Comparison of ENCODE assay signal across 16 mouse cellular contexts in the genomic region with DNA sequence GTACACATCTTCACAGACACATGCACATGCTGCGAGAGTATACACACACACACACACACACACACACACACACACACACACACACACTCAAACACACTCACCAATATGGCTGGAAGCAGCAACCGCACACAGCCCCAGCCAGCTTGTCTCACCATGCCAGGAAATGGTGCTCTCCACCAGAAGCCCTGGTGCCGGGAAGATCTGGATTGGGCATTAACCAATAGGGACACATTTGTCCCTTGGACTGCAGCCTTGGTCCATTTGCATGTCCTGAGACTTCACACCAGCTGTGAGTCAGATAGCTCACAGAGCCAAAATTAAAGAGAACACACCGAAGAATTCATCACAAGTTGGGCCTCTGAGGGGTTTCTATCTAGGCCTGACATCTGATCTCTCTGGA.
"Had no signal": no experiment of that assay in that cellular context is flagged by ENCODE, and none has a peak within 500 bp of the region (broad histone marks: within the 10 kb centered on the region; RNA-seq: fewer than 3 reads in every experiment).

No protein-coding gene starts in this region.

- ATAC-seq: liver, postnatal 0 days; lung, postnatal 0 days; midbrain, embryonic 13.5 days; midbrain, embryonic 16.5 days had no signal

- DNase-seq: kidney, postnatal 25 days; layer of hippocampus, adult 9-11 months; liver, postnatal 0 days; lung, embryonic 14.5 days; thymus, adult 18-20 months; thymus, postnatal 4 days had no signal

- H3K4me1 ChIP-seq: midbrain, embryonic 10.5 days; midbrain, embryonic 13.5 days; neural tube, embryonic 13.5 days had no signal

- H3K4me2 ChIP-seq: lung, embryonic 14.5 days; midbrain, embryonic 13.5 days; neural tube, embryonic 13.5 days had no signal

- H3K27ac ChIP-seq: kidney, postnatal 0 days; layer of hippocampus, adult 2 months; liver, embryonic 14.5 days; macrophage; midbrain, embryonic 10.5 days; midbrain, embryonic 13.5 days; neural tube, embryonic 13.5 days had no signal

- H3K4me3 ChIP-seq: layer of hippocampus, adult 2 months; midbrain, embryonic 10.5 days; midbrain, embryonic 13.5 days; myocyte; neural tube, embryonic 13.5 days had no signal

- H3K9ac ChIP-seq: liver, embryonic 14.5 days; liver, postnatal 0 days; lung, embryonic 14.5 days; midbrain, embryonic 13.5 days; neural tube, embryonic 13.5 days had no signal

- H3K9me3 ChIP-seq: midbrain, embryonic 10.5 days; midbrain, embryonic 13.5 days; neural tube, embryonic 13.5 days had no signal

- H3K27me3 ChIP-seq: midbrain, embryonic 13.5 days; neural tube, embryonic 13.5 days had no signal
